Mouse (Mus musculus) megakaryocyte, embryonic 14.5 days (primary cell): Measurements from ENCODE around the gene Fam129a. TPM values are rescaled to one million over a fixed set of nuclear protein-coding genes. Genes with fewer than 3 reads are reported as not detected.

ENCODE experiments used
- H3K27me3 ChIP-seq: replicated peaks from 2 replicates; pipeline ENCODE3; 2012; ENCODE audit warnings: inconsistent platforms
- H3K36me3 ChIP-seq: replicated peaks from 2 replicates; pipeline ENCODE3; 2012; ENCODE audit warnings: low read length, inconsistent platforms, mixed read lengths
- H3K4me1 ChIP-seq: 2 replicates; pipeline ENCODE4 v1.6.1; 2012; ENCODE audit warnings: inconsistent platforms
- H3K4me3 ChIP-seq: replicated peaks from 2 replicates; pipeline ENCODE3; 2012; ENCODE audit warnings: moderate library complexity, mild to moderate bottlenecking, inconsistent platforms
- H3K9me3 ChIP-seq: 2 replicates; pipeline ENCODE4 v1.6.1; 2012; ENCODE audit warnings: inconsistent platforms
- FLI1 ChIP-seq: IDR thresholded peaks from 2 replicates; pipeline ENCODE4 v1.6.1; 2012; ENCODE audit warnings: low read length, inconsistent platforms, mixed read lengths
- GATA1 ChIP-seq: IDR thresholded peaks from 3 replicates; pipeline ENCODE4 v1.6.1; 2012; ENCODE audit warnings: mixed read lengths, low read length, inconsistent platforms, borderline replicate concordance
- polyA plus RNA-seq: library from polyadenylated mRNA; stranded (reverse); fragments of >175 nt; gene quantifications from 2 replicates; pipeline ENCODE4 v1.2.3, GENCODE M21; 2012; ENCODE audit warnings: low replicate concordance; ENCODE audit not compliant: insufficient read depth

Gene Fam129a
- polyA plus RNA-seq, 1 experiment, result 1.0 TPM

DNA sequence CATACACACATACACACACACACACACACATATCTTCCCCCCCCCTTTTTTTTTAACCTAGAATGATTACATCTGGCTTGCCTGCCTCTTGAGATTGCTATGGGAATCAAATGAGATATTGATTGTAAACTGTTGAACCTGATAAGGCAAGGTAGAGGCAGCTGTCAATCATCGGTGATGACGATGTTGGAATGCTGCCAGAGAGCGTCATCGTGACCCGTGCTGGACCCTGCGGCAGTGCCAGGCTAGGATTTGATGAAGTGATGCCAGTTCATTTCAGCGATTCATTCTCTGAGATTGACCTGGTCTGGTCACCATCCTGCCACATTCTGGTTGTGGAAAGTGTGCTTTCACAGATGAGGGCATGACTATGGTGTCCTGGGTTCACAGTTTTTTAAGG lies 108.2 kb downstream of the Fam129a start:
- no peaks in the 10 kb centered on the region for H3K9me3 ChIP-seq
- H3K4me3 ChIP-seq, result no peak overlapping the region
- peaks cover 18% of the 10 kb centered on the region for H3K4me1 ChIP-seq
- H3K27me3 ChIP-seq, result peaks cover 2% of the 10 kb centered on the region
- H3K36me3 ChIP-seq, result no peaks in the 10 kb centered on the region
- TF ChIP-seq GATA1 (no peak), FLI1 (no peak)

- Histone ChIP-seq H3K36me3 (no peaks in the 10 kb centered on the region), H3K27me3 (peaks cover 2% of the 10 kb centered on the region), H3K4me3 (no peak overlapping the region), H3K9me3 (no peaks in the 10 kb centered on the region), H3K4me1 (peaks cover 21% of the 10 kb centered on the region)
- TF ChIP-seq GATA1 (no peak), FLI1 (no peak)
Observed at GRCm38 (mm10) chr1:151679883-151680613, 109.1 kb downstream of the Fam129a start.

DNA sequence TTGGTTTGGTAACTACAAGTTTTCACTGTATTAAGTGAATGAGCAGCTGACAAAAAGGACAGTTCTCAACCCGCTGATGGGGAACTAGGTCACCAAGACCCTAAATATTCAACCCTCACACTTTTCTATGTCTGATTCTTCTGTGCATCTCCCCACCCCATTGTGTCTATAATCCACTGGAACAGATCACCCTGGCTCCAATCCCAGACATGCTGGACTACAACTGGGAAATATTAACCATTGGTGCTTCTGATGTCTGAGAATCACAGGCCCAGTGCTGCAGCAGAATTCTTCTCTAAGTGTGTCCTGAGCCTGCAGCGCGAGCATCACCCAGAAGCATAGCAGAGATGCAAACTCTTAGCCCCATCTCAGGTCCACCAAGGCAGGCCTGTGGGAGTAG lies 110.0 kb downstream of the Fam129a start:
- H3K9me3 ChIP-seq, result no peaks in the 10 kb centered on the region
- H3K27me3 ChIP-seq, result peaks cover 2% of the 10 kb centered on the region
- no peaks in the 10 kb centered on the region for H3K36me3 ChIP-seq
- H3K4me3 ChIP-seq, result no peak overlapping the region
- H3K4me1 ChIP-seq, result peaks cover 20% of the 10 kb centered on the region
- TF ChIP-seq FLI1, result no peak
- TF ChIP-seq GATA1, result no peak

DNA sequence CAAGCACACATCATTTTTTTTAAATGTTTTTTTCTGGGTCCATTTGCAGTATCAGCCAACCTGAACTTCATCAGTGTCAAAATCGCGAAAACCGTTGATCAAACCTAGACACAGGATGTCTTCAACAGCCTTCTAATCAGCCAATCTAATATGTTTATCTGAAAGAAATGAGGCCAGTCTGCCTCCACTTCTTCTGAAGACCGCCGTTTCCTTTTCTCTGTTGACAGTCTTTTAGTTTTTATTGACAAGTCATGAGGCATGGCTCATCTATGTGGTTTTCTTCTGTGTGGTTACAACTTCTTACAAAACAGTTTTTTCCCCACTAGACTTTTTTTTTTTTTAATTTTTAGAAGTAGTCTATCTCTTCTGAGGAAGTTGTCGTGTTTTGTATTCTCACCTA lies 111.9 kb downstream of the Fam129a start:
- H3K4me3 ChIP-seq, result no peak overlapping the region
- H3K27me3 ChIP-seq, result peaks cover 2% of the 10 kb centered on the region
- no peaks in the 10 kb centered on the region for H3K36me3 ChIP-seq
- TF ChIP-seq FLI1, result no peak
- TF ChIP-seq GATA1, result no peak
- peaks cover 27% of the 10 kb centered on the region for H3K4me1 ChIP-seq
- H3K9me3 ChIP-seq, result no peaks in the 10 kb centered on the region

- H3K36me3 ChIP-seq, result no peaks in the 10 kb centered on the region
- peaks cover 42% of the 10 kb centered on the region for H3K4me1 ChIP-seq
- no peak for TF ChIP-seq GATA1
- TF ChIP-seq FLI1, result no peak
- no peak overlapping the region for H3K4me3 ChIP-seq
- H3K27me3 ChIP-seq, result peaks cover 2% of the 10 kb centered on the region
- no peaks in the 10 kb centered on the region for H3K9me3 ChIP-seq
Observed at GRCm38 (mm10) chr1:151684451-151684892, 113.5 kb downstream of the Fam129a start.

DNA sequence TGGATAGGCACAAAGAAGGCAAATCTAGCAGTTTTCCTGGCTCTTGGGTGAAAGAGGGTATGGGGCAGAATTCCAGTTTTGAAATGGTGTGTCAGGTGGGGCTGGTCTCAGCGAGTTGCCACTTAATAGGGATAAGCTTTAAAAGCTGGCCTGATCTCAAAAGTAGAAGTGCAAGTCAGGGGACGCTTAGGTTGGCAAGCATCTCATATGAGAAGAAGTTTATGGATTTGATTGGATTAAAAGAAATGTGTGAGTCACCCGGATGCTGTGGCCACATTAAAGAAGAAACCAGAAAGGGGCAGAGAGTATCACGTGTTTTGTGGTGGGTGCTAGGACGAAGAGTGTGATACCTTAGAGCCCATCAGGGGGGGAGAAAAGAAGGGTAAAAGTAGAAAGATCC lies 114.0 kb downstream of the Fam129a start:
- Histone ChIP-seq H3K9me3 (no peaks in the 10 kb centered on the region), H3K36me3 (no peaks in the 10 kb centered on the region), H3K4me1 (peaks cover 47% of the 10 kb centered on the region), H3K27me3 (peaks cover 2% of the 10 kb centered on the region), H3K4me3 (no peak overlapping the region)
- TF ChIP-seq FLI1 (no peak), GATA1 (no peak)

DNA sequence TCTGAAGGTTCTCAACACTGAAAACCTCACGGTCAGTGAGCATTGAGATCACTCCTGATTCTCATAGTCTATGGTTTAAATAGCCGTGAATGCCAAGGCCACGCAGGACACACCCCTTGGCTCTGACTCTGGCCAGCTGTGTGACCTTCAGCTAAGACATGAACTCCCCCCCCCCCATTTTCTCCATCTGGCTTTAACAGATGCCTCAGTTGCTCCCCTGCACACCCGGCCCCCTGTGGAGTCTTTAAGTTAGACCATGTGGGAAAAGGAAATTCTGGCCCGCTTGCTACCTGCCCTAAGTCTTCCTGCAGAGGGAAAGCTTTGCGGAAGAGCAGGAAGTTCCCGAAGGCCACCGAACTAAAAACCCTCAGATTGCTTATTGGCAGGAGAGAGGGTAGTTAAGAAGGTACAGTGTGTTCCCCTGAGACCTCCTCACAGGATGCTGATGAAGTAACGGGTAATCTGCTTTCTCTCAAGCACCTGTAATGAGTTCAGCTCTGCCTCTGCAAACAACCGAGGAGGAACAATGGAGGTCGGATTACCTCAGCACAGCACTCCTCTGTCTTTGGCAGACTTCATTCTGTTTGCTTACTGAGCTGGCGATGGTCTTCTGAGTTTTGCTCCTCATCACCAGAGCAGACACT lies 114.8 kb downstream of the Fam129a start:
- Histone ChIP-seq H3K36me3 (no peaks in the 10 kb centered on the region), H3K4me1 (peaks cover 50% of the 10 kb centered on the region), H3K9me3 (no peaks in the 10 kb centered on the region), H3K4me3 (no peak overlapping the region), H3K27me3 (no peaks in the 10 kb centered on the region)
- TF ChIP-seq GATA1 (no peak), FLI1 (no peak)

- Histone ChIP-seq H3K9me3 (no peaks in the 10 kb centered on the region), H3K4me3 (peak overlapping the region; percentile 33)
Observed at GRCm38 (mm10) chr1:151686696-151687095, 115.7 kb downstream of the Fam129a start.

GRCm38 (mm10) chr1:151689032-151689431 lies 118.0 kb downstream of the Fam129a start:
- Histone ChIP-seq H3K36me3 (no peaks in the 10 kb centered on the region), H3K9me3 (no peaks in the 10 kb centered on the region), H3K4me1 (peaks cover 47% of the 10 kb centered on the region), H3K27me3 (no peaks in the 10 kb centered on the region), H3K4me3 (peak overlapping the region; percentile 6)
- TF ChIP-seq GATA1 (no peak), FLI1 (no peak)

More at GRCm38 (mm10) chr1:151686696-151687095, 115.7 kb downstream of the Fam129a start:
- H3K36me3 ChIP-seq, result no peaks in the 10 kb centered on the region
- H3K27me3 ChIP-seq, result no peaks in the 10 kb centered on the region
- peaks cover 50% of the 10 kb centered on the region for H3K4me1 ChIP-seq
- no peak for TF ChIP-seq GATA1
- no peak for TF ChIP-seq FLI1

- H3K36me3 ChIP-seq, result no peaks in the 10 kb centered on the region
- H3K9me3 ChIP-seq, result no peaks in the 10 kb centered on the region
- H3K4me3 ChIP-seq, result peak overlapping the region; percentile 62
- no peak for TF ChIP-seq FLI1
- TF ChIP-seq GATA1, result no peak
- H3K4me1 ChIP-seq, result peaks cover 44% of the 10 kb centered on the region
- H3K27me3 ChIP-seq, result no peaks in the 10 kb centered on the region
Observed at GRCm38 (mm10) chr1:151689561-151689960, 118.6 kb downstream of the Fam129a start.
